Mouse (Mus musculus) spleen, postnatal 36 days (tissue): ENCODE data around the gene Pyroxd1.
"Not testable (repeated sequence)": the region's sequence is repeated elsewhere in the genome, so short reads cannot be mapped to it uniquely, and the experiment has no call there.

Source experiments
- DNase-seq, 2 experiments: peaks; one replicate each; pipeline ENCODE4 v3.0.0; 2022; ENCODE audit warnings: low spot score in 2 of 2, mixed read lengths in 1 of 2

Pyroxd1 gene

GRCm38 (mm10) chr6:142345440-142346038 lies at the start of gene Pyroxd1:
Gene Pyroxd1 (plus strand): TSS chr6:142345654.
- DNase-seq = peak; percentile 79 to 82

GRCm38 (mm10) chr6:142298098-142298497 lies 47.4 kb upstream of the Pyroxd1 start, which contains the start of gene Iapp:
Gene Iapp (plus strand): TSS chr6:142298423.
- no peak for DNase-seq

DNA sequence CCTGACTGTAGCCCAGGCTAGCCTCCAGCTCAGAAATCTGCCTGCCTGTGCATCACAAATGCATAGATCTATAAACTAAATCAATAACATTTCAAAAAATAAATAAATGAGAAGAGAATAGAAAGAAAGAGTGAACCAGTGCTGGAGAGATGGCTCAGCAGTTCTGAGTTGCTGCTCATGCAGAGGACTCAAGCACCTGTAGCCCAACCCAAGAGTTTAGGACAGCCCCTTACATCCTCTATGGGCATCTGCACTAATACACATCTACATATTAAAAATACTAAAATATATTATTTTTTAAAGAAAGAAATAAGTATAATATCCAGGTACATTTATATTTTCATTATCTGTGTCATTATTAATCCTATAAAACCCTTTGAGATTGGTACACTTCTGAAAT lies 40.4 kb upstream of the Pyroxd1 start:
- no peak for DNase-seq

GRCm38 (mm10) chr6:142314285-142314684 lies 31.2 kb upstream of the Pyroxd1 start:
- DNase-seq = no peak

DNA sequence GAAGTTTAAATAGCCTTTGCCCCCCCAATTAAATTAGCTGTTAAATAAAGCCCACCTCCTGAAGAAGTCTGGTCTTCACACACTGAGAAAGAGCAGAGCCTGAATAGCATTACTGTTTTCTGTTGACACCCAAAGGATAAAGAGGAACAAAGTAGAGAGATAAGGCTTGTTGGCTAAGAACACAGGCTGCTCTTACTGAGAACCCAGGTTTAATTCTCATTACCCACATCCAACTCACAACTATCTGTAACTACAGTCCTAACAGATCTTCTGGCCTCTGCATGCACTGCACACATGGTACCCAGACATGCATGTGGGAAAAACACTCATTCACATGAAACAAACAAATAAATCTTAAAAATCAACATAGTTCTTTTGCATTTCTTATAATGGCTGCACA lies 28.3 kb upstream of the Pyroxd1 start:
- DNase-seq = no peak

- no peak for DNase-seq
Measured at GRCm38 (mm10) chr6:142322881-142323280, 22.6 kb upstream of the Pyroxd1 start, which contains the start of gene Slco1a5. Gene Slco1a5 (minus strand): TSS chr6:142322981.

DNA sequence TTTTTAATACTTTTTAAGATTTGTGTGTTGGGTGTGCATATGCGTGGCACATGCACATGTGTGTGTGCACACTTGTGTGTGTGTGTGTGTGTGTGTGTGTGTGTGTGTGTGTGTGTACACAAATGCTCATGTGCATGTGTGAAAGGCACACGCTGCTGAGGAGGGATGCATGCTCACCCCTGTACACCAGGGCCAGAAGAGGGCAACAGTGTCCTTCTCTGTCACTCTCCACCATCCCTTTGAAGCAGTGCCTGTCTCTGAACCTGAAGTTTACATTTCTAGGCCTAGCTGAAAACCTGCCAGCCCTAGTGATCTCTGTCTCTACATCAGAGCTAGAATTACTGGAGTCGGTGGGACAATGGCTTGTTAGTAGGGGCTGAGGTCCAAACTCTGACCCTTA lies 18.9 kb upstream of the Pyroxd1 start:
- DNase-seq = no peak

- no peak for DNase-seq
Measured at GRCm38 (mm10) chr6:142329201-142329600, 16.3 kb upstream of the Pyroxd1 start.

DNA sequence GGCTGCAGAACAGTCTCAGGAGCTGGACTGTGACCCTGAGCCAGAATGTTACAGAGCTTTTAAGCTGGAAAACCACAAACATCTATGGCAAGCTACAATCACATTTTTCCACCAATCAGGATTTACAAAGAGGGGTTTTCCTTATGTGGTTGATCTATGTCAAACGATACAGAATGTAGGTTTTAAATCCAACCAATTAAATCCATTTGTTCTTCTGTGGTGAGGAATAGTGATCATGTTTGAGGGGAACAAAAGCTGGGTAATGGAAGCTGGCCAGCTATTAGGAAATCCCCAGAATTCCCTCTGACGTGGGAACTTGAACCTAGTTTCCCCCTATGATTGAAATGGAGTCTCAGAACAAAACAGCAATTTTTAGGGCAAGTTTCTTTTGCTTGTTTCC lies 6.5 kb upstream of the Pyroxd1 start:
- no peak for DNase-seq

DNA sequence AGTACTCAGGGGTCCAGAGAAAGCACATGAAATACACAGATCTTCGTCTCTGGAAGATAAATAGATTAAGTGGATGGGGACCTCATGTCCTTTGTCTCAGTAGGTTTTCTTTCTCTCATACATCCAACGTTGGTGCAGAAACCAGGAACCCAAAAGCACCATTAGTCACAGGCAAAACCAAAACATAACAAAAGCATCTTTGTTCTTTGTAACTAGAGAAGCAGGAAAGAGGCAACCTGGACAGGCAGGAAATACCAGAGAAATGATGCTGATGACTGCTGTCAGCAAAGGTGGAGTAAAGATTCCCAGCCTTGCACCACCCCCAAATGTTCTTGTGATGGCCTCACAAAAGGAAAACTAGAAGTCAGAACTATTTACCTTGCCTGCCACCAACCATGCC lies 5.9 kb upstream of the Pyroxd1 start:
- no peak for DNase-seq

DNA sequence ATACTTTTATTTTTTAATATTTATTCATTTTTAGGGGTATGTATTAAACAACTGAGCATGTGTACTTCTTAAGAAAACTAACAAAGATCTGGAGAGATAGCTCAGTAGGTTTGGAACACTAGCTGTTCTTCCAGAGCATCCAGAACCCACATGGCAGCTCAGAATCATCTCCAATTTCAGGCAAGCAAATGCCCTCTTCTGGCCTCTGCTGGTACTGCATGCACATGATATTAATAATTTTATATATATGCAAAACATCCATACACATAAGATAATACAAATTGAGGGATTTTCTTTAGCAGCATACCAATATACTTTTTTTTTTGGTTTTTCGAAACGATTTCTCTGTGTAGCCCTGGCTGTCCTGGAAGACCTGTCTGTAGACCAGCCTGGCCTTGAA lies 1.9 kb upstream of the Pyroxd1 start:
- DNase-seq = peak in 1 of 2 experiments; percentile 15

- DNase-seq = no peak
Measured at GRCm38 (mm10) chr6:142346181-142347110, 992 bp downstream of the Pyroxd1 start.

GRCm38 (mm10) chr6:142347431-142348385 lies 2.3 kb downstream of the Pyroxd1 start:
- DNase-seq = no peak

GRCm38 (mm10) chr6:142352099-142352498 lies 6.6 kb downstream of the Pyroxd1 start:
- not testable (repeated sequence) for DNase-seq

GRCm38 (mm10) chr6:142357106-142357505 lies 11.7 kb downstream of the Pyroxd1 start:
- DNase-seq = no peak

GRCm38 (mm10) chr6:142362036-142362435 lies 16.6 kb downstream of the Pyroxd1 start:
- DNase-seq = no peak

GRCm38 (mm10) chr6:142363019-142363576 lies 17.6 kb downstream of the Pyroxd1 start:
- DNase-seq = no peak

DNA sequence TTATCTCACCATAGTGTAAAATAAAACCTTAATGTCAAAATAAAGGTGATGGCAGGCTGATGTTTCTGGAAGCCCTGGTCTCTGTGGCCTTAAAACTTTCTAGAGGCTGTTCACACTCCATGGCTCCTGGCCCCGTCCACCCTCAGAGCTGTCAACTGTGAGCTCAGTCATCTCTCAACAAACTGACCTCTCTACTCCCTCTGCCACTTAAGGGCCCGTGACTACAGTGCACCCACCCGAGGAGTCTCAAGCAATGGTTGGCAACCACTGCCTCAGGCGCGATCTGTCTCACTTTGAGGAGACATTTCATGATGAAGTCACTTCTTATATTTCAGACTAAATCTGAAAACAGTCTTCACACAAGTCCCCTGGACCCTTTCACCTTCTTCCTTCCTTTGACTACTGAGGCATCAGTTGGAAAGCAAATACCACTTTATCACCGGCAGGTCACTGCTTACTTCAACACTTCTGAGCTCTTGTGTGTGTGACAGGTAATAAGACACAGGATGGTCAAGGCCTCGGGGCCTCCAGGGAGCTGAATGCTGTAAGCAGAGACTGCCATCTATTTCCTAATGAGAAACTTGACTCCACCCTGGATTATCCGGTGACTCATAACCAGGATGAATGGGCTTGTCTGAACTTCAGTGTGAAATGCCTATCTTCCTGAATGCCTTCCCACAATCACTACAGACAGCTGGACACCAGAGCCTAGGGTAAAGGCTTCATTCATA lies 20.5 kb downstream of the Pyroxd1 start:
- no peak for DNase-seq

DNA sequence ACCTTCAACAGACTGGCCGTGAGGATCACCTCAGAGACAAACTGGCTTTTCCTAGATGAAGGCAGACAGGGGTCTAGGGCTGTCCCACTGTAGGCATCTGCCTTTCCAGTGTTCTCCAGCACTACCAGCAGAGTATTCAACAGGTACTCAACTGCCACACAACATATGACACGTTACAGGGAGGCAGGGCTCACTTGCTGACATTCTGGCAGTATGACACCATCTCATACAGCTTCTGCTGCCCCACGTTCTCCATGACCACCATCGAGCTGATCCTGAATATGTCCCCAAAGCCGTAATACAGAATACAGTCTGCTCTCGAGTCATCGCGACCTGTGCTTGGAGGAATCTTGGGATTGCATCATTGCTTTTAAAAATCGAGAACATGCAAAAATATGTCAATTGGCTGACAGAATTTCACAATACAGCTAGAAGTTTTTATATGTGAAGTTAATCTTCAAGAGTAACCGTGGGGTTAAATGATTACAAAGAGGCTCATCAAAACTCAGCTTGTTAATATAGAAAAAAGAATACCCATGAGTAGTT lies 21.1 kb downstream of the Pyroxd1 start:
- DNase-seq = no peak

- no peak for DNase-seq
Measured at GRCm38 (mm10) chr6:142367565-142367964, 22.1 kb downstream of the Pyroxd1 start.
